Mouse (Mus musculus): ENCODE data around the gene Fubp1. TPM values are rescaled to one million over a fixed set of nuclear protein-coding genes. Genes with fewer than 3 reads are reported as not detected.

Fubp1 gene
- polyA plus RNA-seq, 1 experiment from 2014 or later: 74.9 TPM

- no peak overlapping the region for H3K27ac ChIP-seq (ENCODE audit: low read length)
- TF ChIP-seq EP300 (IDR thresholded peaks at IDR 0.05): no peak
- no peak for TF ChIP-seq CTCF (IDR thresholded peaks at IDR 0.05)
Observed at GRCm38 (mm10) chr3:152207156-152207555, 3.1 kb upstream of the Fubp1 start.

GRCm38 (mm10) chr3:152208096-152208885, 1.9 kb upstream of the Fubp1 start:
- Histone ChIP-seq H3K4me2 (replicated peaks; ENCODE audit: low read depth, low read length) (no peak overlapping the region), H3K9me3 (ENCODE audit: low read length) (no peaks in the 10 kb centered on the region), H3K27ac (ENCODE audit: low read length) (no peak overlapping the region), H3K9ac (replicated peaks; ENCODE audit: low read depth) (no peak overlapping the region), H3K4me3 (ENCODE audit: low read depth, low read length) (no peak overlapping the region), H3K36me3 (ENCODE audit: insufficient read depth, low read length) (no peaks in the 10 kb centered on the region), H3K27me3 (replicated peaks; ENCODE audit: insufficient read depth, low read length) (no peaks in the 10 kb centered on the region), H3K4me1 (ENCODE audit: insufficient read depth, low read depth, low read length) (peaks cover 9% of the 10 kb centered on the region)
- ATAC-seq (no peak), DNase-seq (ENCODE audit: low spot score) (no peak)
- no peak for TF ChIP-seq CTCF (IDR thresholded peaks at IDR 0.05)
- no peak for TF ChIP-seq EP300 (IDR thresholded peaks at IDR 0.05)
- WGBS: 82% methylated on average over 7 of the region's 7 CpGs

More at GRCm38 (mm10) chr3:152207156-152207555, 3.1 kb upstream of the Fubp1 start:
- no peak overlapping the region for H3K4me3 ChIP-seq (ENCODE audit: low read depth, low read length)
- ATAC-seq: no peak
- H3K27me3 ChIP-seq (replicated peaks; ENCODE audit: insufficient read depth, low read length): no peaks in the 10 kb centered on the region
- no peak overlapping the region for H3K9ac ChIP-seq (replicated peaks; ENCODE audit: low read depth)
- no peaks in the 10 kb centered on the region for H3K9me3 ChIP-seq (ENCODE audit: low read length)
- WGBS: 93% methylated on average over 4 of the region's 4 CpGs
- H3K36me3 ChIP-seq (ENCODE audit: insufficient read depth, low read length): no peaks in the 10 kb centered on the region
- DNase-seq (ENCODE audit: low spot score): no peak
- H3K4me2 ChIP-seq (replicated peaks; ENCODE audit: low read depth, low read length): no peak overlapping the region
- H3K4me1 ChIP-seq (ENCODE audit: insufficient read depth, low read depth, low read length): peaks cover 8% of the 10 kb centered on the region

- peak overlapping the region; percentile 97 for H3K27ac ChIP-seq (ENCODE audit: low read length)
- peak overlapping the region; percentile 63 for H3K4me2 ChIP-seq (replicated peaks; ENCODE audit: low read depth, low read length)
- H3K27me3 ChIP-seq (replicated peaks; ENCODE audit: insufficient read depth, low read length): no peaks in the 10 kb centered on the region
- 0 out of 2 replicates have a peak, but pooled peaks have one; percentile 11 for TF ChIP-seq CTCF (IDR thresholded peaks at IDR 0.05)
- no peak for TF ChIP-seq EP300 (IDR thresholded peaks at IDR 0.05)
- no peaks in the 10 kb centered on the region for H3K36me3 ChIP-seq (ENCODE audit: insufficient read depth, low read length)
- H3K4me1 ChIP-seq (ENCODE audit: insufficient read depth, low read depth, low read length): peaks cover 9% of the 10 kb centered on the region
- peak; percentile 81 for DNase-seq (ENCODE audit: low spot score)
- peak overlapping the region; percentile 84 for H3K4me3 ChIP-seq (ENCODE audit: low read depth, low read length)
- H3K9ac ChIP-seq (replicated peaks; ENCODE audit: low read depth): peak overlapping the region; percentile 99
- 2% methylated on average over 25 of the region's 25 CpGs for WGBS
- H3K9me3 ChIP-seq (ENCODE audit: low read length): no peaks in the 10 kb centered on the region
- ATAC-seq: peak; percentile 29
Observed at GRCm38 (mm10) chr3:152209177-152209966, 850 bp upstream of the Fubp1 start.

- H3K9ac ChIP-seq (replicated peaks; ENCODE audit: low read depth): peak overlapping the region; percentile 98
- H3K36me3 ChIP-seq (ENCODE audit: insufficient read depth, low read length): no peaks in the 10 kb centered on the region
- under 1% methylated on average over 52 of the region's 68 CpGs for WGBS
Observed at GRCm38 (mm10) chr3:152210728-152211391, 638 bp downstream of the Fubp1 start.

GRCm38 (mm10) chr3:152211731-152212279, 1.6 kb downstream of the Fubp1 start:
- H3K4me2 ChIP-seq (replicated peaks; ENCODE audit: low read depth, low read length): peak overlapping the region; percentile 85
- DNase-seq (ENCODE audit: low spot score) (no peak), ATAC-seq (no peak)
- peak overlapping the region; percentile 98 for H3K9ac ChIP-seq (replicated peaks; ENCODE audit: low read depth)
- peak overlapping the region; percentile 84 for H3K4me3 ChIP-seq (ENCODE audit: low read depth, low read length)
- H3K9me3 ChIP-seq (ENCODE audit: low read length): no peaks in the 10 kb centered on the region
- no peaks in the 10 kb centered on the region for H3K27me3 ChIP-seq (replicated peaks; ENCODE audit: insufficient read depth, low read length)
- whole genome bisulfite sequencing: 0% methylated on average over 7 of the region's 7 CpGs
- no peaks in the 10 kb centered on the region for H3K36me3 ChIP-seq (ENCODE audit: insufficient read depth, low read length)
- H3K27ac ChIP-seq (ENCODE audit: low read length): 0 out of 2 replicates have a peak overlapping the region, but pooled peaks have one; percentile 97
- TF ChIP-seq EP300 (IDR thresholded peaks at IDR 0.05) (no peak), CTCF (IDR thresholded peaks at IDR 0.05) (no peak)
- H3K4me1 ChIP-seq (ENCODE audit: insufficient read depth, low read depth, low read length): peaks cover 9% of the 10 kb centered on the region

More at GRCm38 (mm10) chr3:152210728-152211391, 638 bp downstream of the Fubp1 start:
- TF ChIP-seq EP300 (IDR thresholded peaks at IDR 0.05) (no peak), CTCF (IDR thresholded peaks at IDR 0.05) (no peak)
- H3K4me3 ChIP-seq (ENCODE audit: low read depth, low read length): peak overlapping the region; percentile 84
- H3K27me3 ChIP-seq (replicated peaks; ENCODE audit: insufficient read depth, low read length): no peaks in the 10 kb centered on the region
- H3K4me1 ChIP-seq (ENCODE audit: insufficient read depth, low read depth, low read length): peaks cover 9% of the 10 kb centered on the region
- no peaks in the 10 kb centered on the region for H3K9me3 ChIP-seq (ENCODE audit: low read length)
- H3K4me2 ChIP-seq (replicated peaks; ENCODE audit: low read depth, low read length): peak overlapping the region; percentile 85
- ATAC-seq (peak; percentile 53), DNase-seq (ENCODE audit: low spot score) (peak; percentile 79)
- peak overlapping the region; percentile 97 for H3K27ac ChIP-seq (ENCODE audit: low read length)
